Mouse (Mus musculus) v-Abl transformed pro-B cells (cell line): Measurements from ENCODE around the gene Pacsin1.

Experiments
- in situ Hi-C, 2 experiments: fragments of 400-800 bp; cut with MboI; formaldehyde crosslinking; loops; one replicate each; pipeline ENCODE4 v1.15.1; 2025; ENCODE audit not compliant: unreplicated experiment in 2 of 2

Pacsin1 gene

DNA sequence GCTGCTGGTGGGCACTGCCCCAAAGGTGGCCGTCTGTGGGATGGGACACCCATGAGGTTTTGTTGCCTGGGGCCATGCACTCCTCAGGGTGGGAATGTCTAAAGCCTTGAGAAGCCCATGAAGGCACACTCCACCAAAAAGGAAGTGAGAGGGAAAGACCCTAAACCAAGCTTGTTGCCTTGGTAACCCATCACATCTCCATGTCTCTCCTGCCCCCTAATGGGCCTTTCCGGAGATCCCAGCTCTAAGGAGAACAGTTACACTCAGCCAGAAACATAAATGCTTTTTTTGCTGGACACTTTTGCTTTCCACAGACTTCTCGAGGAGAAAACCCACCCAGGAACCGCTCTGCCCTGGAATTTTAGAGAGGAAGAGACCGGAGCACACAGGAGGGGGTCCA lies 62.9 kb downstream of the Pacsin1 start:
- in situ Hi-C loops, result no loop called here

DNA sequence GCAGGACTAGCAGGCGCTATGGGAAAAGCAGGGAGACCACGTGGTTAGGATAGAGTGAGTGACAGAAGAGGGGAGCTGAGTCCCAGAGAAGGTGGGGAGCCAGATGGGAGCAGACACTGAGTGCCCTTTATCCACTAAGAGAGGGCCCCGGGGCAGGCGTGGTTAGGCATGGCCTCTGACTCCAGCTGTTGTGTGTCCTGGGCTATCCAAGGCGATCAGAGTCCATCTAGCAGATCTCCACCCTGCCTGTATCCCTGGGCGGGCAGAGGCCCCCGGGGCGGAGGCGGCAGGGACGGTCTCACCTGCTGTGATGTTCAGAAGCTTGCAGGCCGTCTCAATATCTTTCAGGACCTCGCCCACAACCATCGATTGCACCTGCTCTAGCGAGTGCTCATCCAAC lies 64.4 kb downstream of the Pacsin1 start:
- in situ Hi-C loops, result no loop called here

DNA sequence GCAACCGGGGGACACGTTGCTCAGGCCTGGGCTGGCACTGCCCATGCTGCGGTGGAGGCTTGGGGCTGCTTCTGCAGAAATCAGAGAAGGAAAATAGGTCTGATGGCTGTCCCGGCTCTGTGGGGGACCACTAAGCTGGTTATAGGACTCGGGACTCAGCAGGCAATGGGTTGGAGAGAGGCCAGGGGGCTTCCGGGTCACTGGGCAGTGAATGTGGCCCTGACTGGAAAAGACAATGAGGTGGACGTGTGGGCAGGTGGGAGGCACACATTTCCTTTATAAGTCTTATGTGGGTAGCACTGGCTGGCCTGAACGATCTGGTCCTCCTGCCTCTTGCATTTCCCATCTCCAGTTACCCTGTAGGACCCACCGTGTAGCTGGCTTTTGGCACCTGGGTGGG lies 65.0 kb downstream of the Pacsin1 start:
- in situ Hi-C loops, result no loop called here

DNA sequence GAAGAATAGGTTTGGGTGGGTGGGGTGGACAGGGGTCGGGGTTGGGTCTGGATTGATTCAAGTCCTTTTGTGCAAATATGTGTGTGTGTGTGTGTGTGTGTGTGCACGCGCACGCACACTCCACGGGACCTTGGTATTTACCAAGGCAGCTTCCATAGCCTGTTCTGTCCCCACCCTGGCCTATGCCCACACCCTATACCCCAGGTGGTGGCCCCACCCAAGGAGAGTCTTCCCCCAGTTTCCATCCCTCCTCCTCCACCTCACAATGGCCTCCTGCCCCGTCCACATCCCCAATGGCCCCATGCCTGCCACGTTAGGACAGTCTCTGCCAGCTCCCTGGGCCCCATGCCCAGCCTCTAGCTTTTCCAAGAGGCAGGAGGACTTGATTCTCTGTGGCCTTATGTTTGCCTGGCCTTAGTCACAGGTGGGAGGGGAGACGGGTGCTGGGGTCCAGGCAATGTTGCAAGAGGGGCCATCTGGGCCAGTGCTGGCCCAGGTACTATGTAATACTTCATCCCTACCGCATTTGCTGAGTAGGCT lies 65.9 kb downstream of the Pacsin1 start:
- in situ Hi-C loops, result no loop called here

DNA sequence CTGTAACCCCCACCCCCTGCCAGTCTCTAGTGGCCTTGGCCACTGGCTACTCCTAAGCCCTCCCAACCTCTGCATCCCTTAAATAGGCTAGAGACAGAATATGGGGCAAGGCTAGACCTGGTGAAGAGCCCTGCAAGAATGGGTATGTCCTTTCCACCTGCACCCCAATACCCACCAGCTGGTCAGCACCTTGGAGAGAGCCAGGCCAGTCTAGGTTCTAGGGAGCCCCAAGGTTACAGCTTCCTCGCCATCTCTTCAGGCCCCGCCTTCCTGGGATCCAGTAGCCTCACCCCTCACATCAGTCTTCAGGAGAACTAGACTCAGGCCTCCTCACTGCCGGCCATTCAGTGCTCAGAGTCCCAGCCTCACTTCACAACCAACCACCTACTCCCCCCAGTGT lies 69.0 kb downstream of the Pacsin1 start:
- in situ Hi-C loops, result no loop called here

DNA sequence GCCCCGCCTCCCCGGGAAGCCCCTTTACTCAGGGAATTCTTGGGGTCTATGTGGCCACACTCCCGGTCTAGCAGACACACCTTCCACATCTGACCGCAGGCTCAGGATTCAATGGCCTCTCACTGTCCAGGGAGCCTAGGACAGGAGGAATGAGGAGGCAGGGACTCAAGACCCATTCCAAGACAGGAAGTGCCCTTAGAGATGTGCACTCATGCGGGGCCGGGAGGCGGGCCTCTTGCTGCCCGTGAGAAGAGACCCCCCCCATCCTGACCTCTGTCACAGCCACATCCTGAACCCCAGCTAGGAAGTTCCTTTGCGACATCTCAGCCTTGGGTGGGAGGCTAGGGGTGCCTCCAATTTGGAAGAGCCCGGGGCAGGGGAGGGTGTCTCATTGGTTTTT lies 69.7 kb downstream of the Pacsin1 start:
- in situ Hi-C loops, result no loop called here

DNA sequence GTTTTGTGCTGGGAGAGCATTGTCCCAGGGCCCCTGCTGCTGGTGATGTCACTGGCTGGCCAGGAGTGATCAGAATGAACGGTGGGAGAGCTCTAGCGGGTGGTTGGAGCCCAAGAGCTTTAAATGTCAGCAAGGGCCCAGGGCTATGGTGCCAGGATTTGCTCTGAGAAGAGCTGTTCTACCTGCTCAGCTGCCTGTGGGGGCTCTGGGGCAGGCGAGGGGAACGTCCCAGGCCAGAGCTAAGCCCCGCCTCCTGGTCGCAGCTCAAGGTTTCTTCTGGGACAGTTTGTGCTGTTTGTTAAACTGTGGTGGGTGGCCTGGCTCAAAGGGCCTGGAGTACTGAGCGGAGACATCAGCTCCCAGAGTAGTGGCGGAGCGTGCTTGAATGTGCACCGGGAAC lies 70.1 kb downstream of the Pacsin1 start:
- in situ Hi-C loops, result no loop called here

DNA sequence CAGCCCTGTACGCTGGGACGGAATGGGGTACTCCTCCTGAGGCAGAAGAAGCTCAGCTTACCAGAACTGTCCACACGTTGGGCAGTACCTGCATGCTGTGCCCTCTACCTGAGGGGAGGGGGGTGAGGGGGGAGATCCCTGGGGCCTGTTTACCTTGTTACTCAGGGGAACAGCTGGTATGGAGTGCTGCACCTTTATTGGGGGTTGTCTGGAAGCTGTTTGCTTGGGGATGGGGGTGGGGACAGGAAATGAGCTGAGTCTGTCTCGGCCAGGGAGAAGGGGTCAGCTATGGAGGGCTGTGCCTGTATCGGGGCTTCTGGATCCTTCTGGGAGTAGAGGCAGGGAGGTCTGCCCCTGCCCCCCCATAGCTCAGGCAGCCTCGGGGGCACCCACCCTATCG lies 71.2 kb downstream of the Pacsin1 start:
- in situ Hi-C loops, result no loop called here

DNA sequence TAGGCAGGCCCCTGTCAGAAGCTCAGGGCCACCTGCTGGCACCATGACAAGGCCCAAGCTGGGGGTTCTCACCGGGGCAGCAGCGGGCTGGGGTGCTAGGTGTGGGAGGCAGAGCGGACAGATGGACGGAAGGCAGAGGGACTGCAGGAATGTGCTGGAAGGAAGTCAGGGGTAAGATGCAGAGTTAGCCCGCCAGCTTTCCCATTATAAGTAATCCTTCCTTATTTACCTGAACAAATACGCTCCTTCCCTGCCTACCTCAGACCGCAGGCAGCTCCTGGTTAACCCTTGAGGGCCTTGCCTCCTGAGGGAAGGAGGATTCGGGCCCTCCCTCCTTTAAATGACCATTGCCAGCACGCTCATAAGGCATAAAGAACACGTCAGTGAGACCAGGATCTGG lies 73.5 kb downstream of the Pacsin1 start, which contains the start of gene Spdef:
Gene Spdef, minus strand, starts transcription at position 186 of the 400 bp plus-strand sequence.
- in situ Hi-C loops, result no loop called here

DNA sequence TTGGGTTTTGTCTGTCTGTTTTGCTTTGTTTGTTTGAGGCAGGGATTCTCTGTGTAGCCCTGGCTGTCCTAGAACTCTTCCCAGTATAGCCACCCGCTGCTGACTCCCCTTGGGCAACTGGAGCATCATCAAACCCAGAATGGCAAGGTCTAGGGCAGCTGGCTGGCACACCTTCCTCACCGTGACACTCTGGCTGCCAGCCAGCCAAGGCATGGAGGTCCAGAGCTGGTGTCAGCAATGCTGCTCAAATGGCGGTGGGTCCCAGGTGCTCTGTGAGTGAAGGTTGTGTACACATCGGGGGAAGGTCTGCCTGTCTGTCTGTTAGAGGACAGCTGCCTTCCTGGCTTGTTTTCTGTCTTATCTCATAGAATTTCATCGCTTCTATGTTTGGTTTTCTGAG lies 76.8 kb downstream of the Pacsin1 start:
- in situ Hi-C loops, result no loop called here

DNA sequence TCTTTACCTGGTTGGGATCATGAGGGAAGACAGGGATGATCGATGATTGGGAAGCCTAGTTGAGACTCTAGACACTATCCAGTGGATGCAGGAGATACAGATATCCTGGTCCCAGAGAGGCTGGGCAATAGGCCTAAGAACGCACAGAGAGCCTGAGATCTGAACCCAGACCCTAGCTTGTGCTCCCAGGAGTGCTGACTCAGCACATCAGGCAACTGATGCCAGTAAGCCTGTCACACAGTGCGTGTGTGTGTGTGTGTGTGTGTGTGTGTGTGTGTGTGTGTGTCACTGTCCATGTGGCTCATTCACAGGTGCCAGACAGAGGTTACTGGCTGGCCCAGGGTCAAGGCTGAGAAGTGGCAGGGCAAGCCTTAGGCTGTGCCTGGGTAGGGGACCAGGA lies 77.4 kb downstream of the Pacsin1 start:
- in situ Hi-C loops, result no loop called here

DNA sequence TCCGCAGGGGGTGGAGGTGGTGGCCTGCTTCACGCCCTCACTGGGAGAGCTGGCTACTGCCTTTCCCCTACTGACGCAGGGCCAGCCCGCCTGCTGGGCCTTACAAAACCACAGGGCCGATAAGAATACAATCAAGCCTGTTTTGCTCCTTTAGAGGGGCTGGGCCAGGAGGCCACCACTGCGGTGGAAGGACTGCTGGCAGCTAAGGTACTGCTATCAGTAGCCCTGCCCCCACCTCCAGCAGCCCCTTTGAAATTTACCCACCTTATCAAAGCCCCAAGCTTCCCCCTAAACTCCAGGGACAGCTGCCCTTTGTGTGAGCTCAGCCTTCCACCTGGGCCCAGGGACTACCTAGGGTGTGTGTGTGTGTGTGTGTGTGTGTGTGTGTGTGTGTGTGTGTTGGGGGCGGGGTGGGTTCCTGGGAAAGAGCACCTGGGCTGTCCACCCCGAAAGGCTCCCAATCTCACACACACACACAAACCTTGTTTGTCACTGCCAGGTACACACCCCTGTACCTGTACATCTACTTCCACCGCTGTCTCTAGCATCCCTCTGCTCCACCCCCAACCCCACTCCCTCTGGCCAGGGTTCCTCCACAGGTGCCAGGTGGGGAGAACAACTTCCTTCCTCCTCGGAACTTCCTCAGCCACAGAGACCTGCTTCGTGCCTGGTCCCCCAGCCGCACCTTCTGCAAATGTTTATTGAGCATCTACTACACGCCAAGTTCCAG lies 79.2 kb downstream of the Pacsin1 start:
- in situ Hi-C loops, result no loop called here

DNA sequence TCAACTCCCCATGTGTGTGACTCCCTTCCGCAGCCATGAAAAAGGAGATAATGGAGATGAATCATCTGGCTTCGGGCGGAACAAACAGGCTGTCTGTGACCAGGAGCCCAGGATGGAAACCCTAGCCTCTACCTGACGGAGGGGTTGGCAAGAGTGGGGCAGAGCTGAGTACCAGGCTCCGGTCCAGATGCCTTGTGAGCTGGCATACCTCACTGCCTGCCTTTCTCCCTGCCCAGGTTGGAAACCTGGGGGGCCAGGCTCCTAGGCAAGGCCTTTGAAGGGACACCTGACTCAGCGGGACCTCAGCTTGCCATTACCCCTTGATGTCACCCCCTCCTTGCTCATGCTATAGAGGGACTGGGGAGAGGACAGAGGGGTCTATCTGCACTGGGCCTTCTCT lies 85.7 kb downstream of the Pacsin1 start:
- in situ Hi-C loops, result no loop called here

DNA sequence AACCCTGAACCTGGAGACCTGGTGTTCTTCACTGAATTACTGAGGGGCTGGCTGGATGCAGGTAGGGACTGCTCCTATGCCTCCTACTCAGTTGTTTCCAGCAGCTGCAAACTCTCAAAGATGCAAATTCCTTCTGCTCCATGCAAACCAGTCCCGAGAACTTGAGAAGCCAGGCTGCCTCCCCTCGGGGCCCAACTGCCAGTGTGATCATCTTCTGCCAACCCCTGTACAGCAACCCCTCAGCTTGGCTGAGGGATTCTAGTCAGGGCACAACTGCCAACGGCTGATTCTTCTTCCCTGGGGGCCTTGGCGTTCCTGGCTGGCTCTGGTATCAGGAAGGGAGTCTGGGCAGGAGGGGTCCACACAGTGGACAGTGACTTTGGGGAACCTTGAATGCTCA lies 91.1 kb downstream of the Pacsin1 start:
- in situ Hi-C loops, result no loop called here

DNA sequence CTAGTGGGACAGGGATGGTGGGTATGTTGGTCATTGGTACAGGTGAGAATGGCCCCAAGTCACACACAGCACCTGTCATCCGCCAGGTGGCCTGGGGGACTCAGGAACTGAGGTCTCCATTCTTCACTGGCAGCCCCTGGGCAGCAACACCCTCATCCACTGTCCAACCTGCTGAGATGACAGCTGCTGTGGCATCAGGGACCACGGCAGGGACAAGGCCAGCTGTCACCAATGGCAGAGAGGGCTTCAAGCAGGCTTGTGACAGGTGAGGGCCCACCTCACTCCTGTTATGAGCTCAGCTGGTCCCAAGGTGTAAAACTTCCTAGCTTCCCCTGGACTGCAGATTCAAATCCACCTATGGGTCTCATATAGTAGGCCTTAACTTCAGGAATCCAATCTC lies 92.8 kb downstream of the Pacsin1 start:
- in situ Hi-C loops, result no loop called here

DNA sequence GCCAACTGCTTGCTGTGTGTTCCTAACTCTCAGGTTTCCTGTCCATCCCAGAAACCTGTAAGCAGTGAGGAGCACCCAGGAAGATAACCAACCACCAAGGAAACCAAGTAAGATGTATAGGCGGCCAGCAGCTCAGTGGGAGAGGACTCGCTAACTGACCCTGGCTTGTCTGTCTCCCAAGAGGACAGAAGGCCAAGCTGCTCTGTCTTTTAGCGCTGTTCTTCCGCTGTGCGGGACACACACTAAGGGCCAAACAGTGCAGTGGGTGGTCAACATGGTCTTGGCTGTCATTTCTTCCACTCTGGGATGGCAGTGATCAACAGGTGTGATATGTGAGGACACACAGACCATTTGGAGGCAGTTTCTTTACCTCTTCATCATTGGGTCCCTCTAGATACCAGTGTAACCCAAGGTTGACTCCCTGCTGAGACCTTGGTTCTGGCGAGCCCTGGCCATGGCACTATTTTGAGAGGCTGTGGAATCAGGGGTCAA lies 95.2 kb downstream of the Pacsin1 start:
- in situ Hi-C loops, result loop anchor here in 1 of 2 experiments (25.0 kb wide), 1 partner anchor 213 kb away; no protein-coding TSS in a partner anchor

DNA sequence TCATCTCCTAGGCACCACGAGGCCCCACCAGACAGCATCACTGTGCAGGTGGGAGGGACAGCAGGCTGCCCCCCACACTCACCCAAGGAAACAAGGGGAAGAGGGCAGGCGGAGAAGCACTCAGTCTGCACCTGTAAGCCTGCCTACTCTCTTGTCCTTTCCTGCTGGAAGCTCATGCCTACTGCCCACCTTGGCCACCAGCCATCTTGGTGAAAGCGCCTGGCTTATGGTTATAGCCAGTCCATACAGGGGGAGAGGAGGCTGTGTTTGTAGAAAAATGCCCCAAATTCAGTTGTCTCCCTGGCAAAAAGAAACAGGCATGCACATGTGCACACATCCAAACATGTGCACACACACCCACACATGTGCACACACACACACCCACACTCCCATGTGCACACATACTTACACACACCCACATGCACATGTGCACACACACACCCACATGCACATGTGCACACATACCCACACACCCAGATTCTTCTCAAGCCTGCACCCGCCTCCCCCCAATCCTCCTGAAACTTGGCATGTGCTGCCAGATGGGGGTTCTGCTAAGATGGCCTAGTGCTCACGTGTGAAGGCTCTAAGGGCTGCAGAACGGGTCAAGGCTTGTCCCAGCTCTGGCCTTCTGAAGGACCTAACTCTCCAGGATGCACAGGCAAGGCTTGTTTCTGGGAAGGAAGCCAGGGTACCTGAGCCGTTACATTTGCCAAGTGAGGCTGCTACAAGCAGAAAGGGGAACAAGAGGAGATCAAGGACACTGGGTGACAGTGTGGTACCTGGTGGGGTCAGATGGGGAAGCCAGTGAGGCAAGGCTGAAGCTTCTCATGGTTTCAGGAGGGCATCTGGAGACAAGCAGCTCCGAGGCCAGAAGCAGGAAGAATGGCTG lies 96.2 kb downstream of the Pacsin1 start:
- in situ Hi-C loops, result loop anchor here in 1 of 2 experiments (25.0 kb wide), 1 partner anchor 214 kb away; no protein-coding TSS in a partner anchor

DNA sequence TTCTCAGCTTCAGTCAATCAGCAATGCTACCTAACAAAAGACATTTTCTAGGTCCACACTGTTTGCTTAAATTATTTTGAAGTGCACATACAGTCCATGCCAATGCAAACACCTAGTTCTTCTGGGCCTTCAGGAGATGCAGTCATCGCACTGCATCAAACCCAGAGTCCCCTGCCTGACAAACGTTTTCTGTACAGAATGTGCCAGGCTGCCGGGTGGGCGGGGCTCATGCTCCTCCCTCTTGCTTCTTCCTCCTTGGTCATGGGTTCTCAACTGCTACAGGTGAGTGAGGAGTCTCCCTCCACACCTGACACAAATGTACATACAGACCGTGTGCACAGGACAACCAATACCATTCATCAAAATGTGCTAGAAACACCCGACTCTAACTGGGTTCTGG lies 104.9 kb downstream of the Pacsin1 start:
- in situ Hi-C loops, result loop anchor here (10.0 to 25.0 kb wide), 3 partner anchors 195 to 225 kb away; partner anchors contain the start of gene AI413582 (in 1 of the 2)
